Comparison of ENCODE assay signal across 17 mouse cellular contexts in the genomic region with DNA sequence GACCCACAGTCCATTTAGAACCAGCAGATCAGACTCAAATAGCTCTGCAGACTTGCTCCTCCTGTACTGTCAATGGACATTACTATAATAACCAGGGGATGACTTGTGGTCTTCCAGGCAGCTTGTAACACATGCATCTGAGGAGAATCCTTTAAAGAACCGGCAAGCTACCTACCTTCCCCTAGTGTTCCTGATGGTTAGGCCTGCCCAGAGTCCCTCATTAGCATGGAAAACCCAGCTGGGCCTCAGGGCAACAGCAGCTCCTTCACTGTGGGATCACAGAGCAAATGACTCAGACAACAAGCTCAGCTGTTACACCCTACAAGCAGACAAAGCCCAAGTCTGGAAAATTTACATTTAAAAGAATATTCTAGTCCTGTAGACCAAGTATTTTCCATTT. TPM values are rescaled to one million over a fixed set of nuclear protein-coding genes. Genes with fewer than 3 reads are reported as not detected.
"Had no signal": no experiment of that assay in that cellular context is flagged by ENCODE, and none has a peak within 500 bp of the region (broad histone marks: within the 10 kb centered on the region; RNA-seq: fewer than 3 reads in every experiment).

No protein-coding gene starts in this region.

RNA-seq across cellular contexts. Expression of a gene that starts 55.0 kb away (rescaled TPM):
- total RNA-seq: megakaryocyte, adult 5-6 weeks; monocyte, adult 5-6 weeks had no signal
- polyA plus RNA-seq: kidney, embryonic 16.5 days; limb, embryonic 12.5 days; limb, embryonic 15.5 days; liver, embryonic 11.5 days; liver, embryonic 14.5 days; liver, postnatal 0 days; lung, postnatal 0 days; macrophage; midbrain, embryonic 13.5 days; midbrain, embryonic 16.5 days; neural tube, embryonic 14.5 days; small intestine, adult 2 months; spleen, adult 2 months; stomach, embryonic 16.5 days; testis, adult 2 months had no signal
